Mouse (Mus musculus): ENCODE results near the gene Ipo4. TPM values are rescaled to one million over a fixed set of nuclear protein-coding genes. Genes with fewer than 3 reads are reported as not detected.

Gene Ipo4
- polyA plus RNA-seq, 1 experiment from 2014 or later = 36.5 TPM

GRCm38 (mm10) chr14:55575711-55576110 lies 60.0 kb downstream of the Ipo4 start:
- no peak for ATAC-seq (ENCODE audit: low read depth)
- no peaks in the 10 kb centered on the region for H3K27me3 ChIP-seq
- H3K36me3 ChIP-seq = peaks cover 16% of the 10 kb centered on the region
- no peak overlapping the region for H3K4me2 ChIP-seq
- H3K4me1 ChIP-seq (replicated peaks) = peaks cover 57% of the 10 kb centered on the region
- DNase-seq = no peak
- H3K4me3 ChIP-seq (replicated peaks) = no peak overlapping the region
- no peaks in the 10 kb centered on the region for H3K9me3 ChIP-seq (replicated peaks)
- WGBS (ENCODE audit: insufficient replicate concordance) = 64% methylated on average over 13 of the region's 13 CpGs
- H3K27ac ChIP-seq = no peak overlapping the region
- peak overlapping the region; percentile 4; the same call in 1 of the 2 replicates for H3K9ac ChIP-seq

Other genes with a start within 250 kb of the Ipo4 start
- gene Dhrs4, start 157.2 kb downstream of the Ipo4 start, polyA plus RNA-seq (2015; fragmentation: Nextera tagmentation; extraction: Ambion mirVana) = 78.9 and 80.8 TPM in 2 replicates
- 0.55 and 0.58 TPM in 2 replicates for gene Carmil3, start 145.3 kb downstream of the Ipo4 start, polyA plus RNA-seq (2015; fragmentation: Nextera tagmentation; extraction: Ambion mirVana)
- 0.09 TPM in 1 of 2 replicates, not detected in the other for gene Cpne6, start 125.5 kb downstream of the Ipo4 start, polyA plus RNA-seq (2015; fragmentation: Nextera tagmentation; extraction: Ambion mirVana)
- gene Nrl, start 111.0 kb downstream of the Ipo4 start, polyA plus RNA-seq (2015; fragmentation: Nextera tagmentation; extraction: Ambion mirVana) = not detected in 2 replicates
- 32.2 and 34.5 TPM in 2 replicates for gene Pck2, start 95.7 kb downstream of the Ipo4 start, polyA plus RNA-seq (2015; fragmentation: Nextera tagmentation; extraction: Ambion mirVana)
- 48.9 and 59.1 TPM in 2 replicates for gene Dcaf11, start 76.0 kb downstream of the Ipo4 start, polyA plus RNA-seq (2015; fragmentation: Nextera tagmentation; extraction: Ambion mirVana)
- 1.6 and 1.8 TPM in 2 replicates for gene A730061H03Rik, start 75.6 kb downstream of the Ipo4 start, polyA plus RNA-seq (2015; fragmentation: Nextera tagmentation; extraction: Ambion mirVana)
- 0.51 and 0.53 TPM in 2 replicates for gene Fitm1, start 60.3 kb downstream of the Ipo4 start, polyA plus RNA-seq (2015; fragmentation: Nextera tagmentation; extraction: Ambion mirVana)
- gene Psme1, start 57.8 kb downstream of the Ipo4 start, polyA plus RNA-seq (2015; fragmentation: Nextera tagmentation; extraction: Ambion mirVana) = 103 and 111 TPM in 2 replicates
- 31.9 and 35.8 TPM in 2 replicates for gene Emc9, start 50.7 kb downstream of the Ipo4 start, polyA plus RNA-seq (2015; fragmentation: Nextera tagmentation; extraction: Ambion mirVana)
- 202 and 224 TPM in 2 replicates for gene Psme2, start 44.8 kb downstream of the Ipo4 start, polyA plus RNA-seq (2015; fragmentation: Nextera tagmentation; extraction: Ambion mirVana)
- 9.0 and 12.6 TPM in 2 replicates for gene Rnf31, start 44.2 kb downstream of the Ipo4 start, polyA plus RNA-seq (2015; fragmentation: Nextera tagmentation; extraction: Ambion mirVana)
- gene Irf9, start 32.4 kb downstream of the Ipo4 start, polyA plus RNA-seq (2015; fragmentation: Nextera tagmentation; extraction: Ambion mirVana) = 14.8 and 16.4 TPM in 2 replicates
- 1.6 and 1.7 TPM in 2 replicates for gene Rec8, start 17.9 kb downstream of the Ipo4 start, polyA plus RNA-seq (2015; fragmentation: Nextera tagmentation; extraction: Ambion mirVana)
- gene Gm49378, start 1.9 kb upstream of the Ipo4 start, polyA plus RNA-seq (2015; fragmentation: Nextera tagmentation; extraction: Ambion mirVana) = 1.4 and 1.7 TPM in 2 replicates
- 53.3 and 59.4 TPM in 2 replicates for gene Tm9sf1, start 7.8 kb upstream of the Ipo4 start, polyA plus RNA-seq (2015; fragmentation: Nextera tagmentation; extraction: Ambion mirVana)
- 0.16 and 0.27 TPM in 2 replicates for gene Tssk4, start 14.2 kb upstream of the Ipo4 start, polyA plus RNA-seq (2015; fragmentation: Nextera tagmentation; extraction: Ambion mirVana)
- gene Mdp1, start 24.6 kb upstream of the Ipo4 start, polyA plus RNA-seq (2015; fragmentation: Nextera tagmentation; extraction: Ambion mirVana) = 23.1 and 24.2 TPM in 2 replicates
- 29.6 and 33.0 TPM in 2 replicates for gene Gmpr2, start 36.0 kb upstream of the Ipo4 start, polyA plus RNA-seq (2015; fragmentation: Nextera tagmentation; extraction: Ambion mirVana)
- gene Nedd8, start 36.2 kb upstream of the Ipo4 start, polyA plus RNA-seq (2015; fragmentation: Nextera tagmentation; extraction: Ambion mirVana) = 325 TPM in 2 replicates
- gene Tinf2, start 45.9 kb upstream of the Ipo4 start, polyA plus RNA-seq (2015; fragmentation: Nextera tagmentation; extraction: Ambion mirVana) = 21.1 and 26.3 TPM in 2 replicates
- gene Tgm1, start 78.0 kb upstream of the Ipo4 start, polyA plus RNA-seq (2015; fragmentation: Nextera tagmentation; extraction: Ambion mirVana) = 1.5 and 2.0 TPM in 2 replicates
- 12.9 and 14.7 TPM in 2 replicates for gene Rabggta, start 86.3 kb upstream of the Ipo4 start, polyA plus RNA-seq (2015; fragmentation: Nextera tagmentation; extraction: Ambion mirVana)
- 36.1 and 36.4 TPM in 2 replicates for gene Dhrs1, start 109.7 kb upstream of the Ipo4 start, polyA plus RNA-seq (2015; fragmentation: Nextera tagmentation; extraction: Ambion mirVana)
- gene Nop9, start 109.7 kb upstream of the Ipo4 start, polyA plus RNA-seq (2015; fragmentation: Nextera tagmentation; extraction: Ambion mirVana) = 41.9 and 42.8 TPM in 2 replicates
- 21.1 and 21.3 TPM in 2 replicates for gene Cideb, start 122.5 kb upstream of the Ipo4 start, polyA plus RNA-seq (2015; fragmentation: Nextera tagmentation; extraction: Ambion mirVana)
- 0.92 and 1.3 TPM in 2 replicates for gene Ltb4r2, start 125.5 kb upstream of the Ipo4 start, polyA plus RNA-seq (2015; fragmentation: Nextera tagmentation; extraction: Ambion mirVana)
- 4.4 and 4.6 TPM in 2 replicates for gene Ltb4r1, start 130.0 kb upstream of the Ipo4 start, polyA plus RNA-seq (2015; fragmentation: Nextera tagmentation; extraction: Ambion mirVana)
- gene Adcy4, start 148.1 kb upstream of the Ipo4 start, polyA plus RNA-seq (2015; fragmentation: Nextera tagmentation; extraction: Ambion mirVana) = 1.8 and 2.2 TPM in 2 replicates
- 20.4 and 22.1 TPM in 2 replicates for gene Ripk3, start 152.9 kb upstream of the Ipo4 start, polyA plus RNA-seq (2015; fragmentation: Nextera tagmentation; extraction: Ambion mirVana)
- 1.5 and 1.8 TPM in 2 replicates for gene Nfatc4, start 187.2 kb upstream of the Ipo4 start, polyA plus RNA-seq (2015; fragmentation: Nextera tagmentation; extraction: Ambion mirVana)
- gene Nynrin, start 218.1 kb upstream of the Ipo4 start, polyA plus RNA-seq (2015; fragmentation: Nextera tagmentation; extraction: Ambion mirVana) = 2.2 and 3.1 TPM in 2 replicates
- gene Cbln3, start 248.4 kb upstream of the Ipo4 start, polyA plus RNA-seq (2015; fragmentation: Nextera tagmentation; extraction: Ambion mirVana) = 0.10 and 0.13 TPM in 2 replicates
- 6.8 and 7.6 TPM in 2 replicates for gene Khnyn, start 249.0 kb upstream of the Ipo4 start, polyA plus RNA-seq (2015; fragmentation: Nextera tagmentation; extraction: Ambion mirVana)